Mouse (Mus musculus) adrenal gland, adult 2 months (tissue): ENCODE measurements at regions not wholly inside any gene's neighbourhood (a gene's known extent, or its start where the extent isn't known, plus 50 kb on each side); places are given as distances from the start of the nearest gene placed in this dataset.
"Not testable (repeated sequence)": the region's sequence is repeated elsewhere in the genome, so short reads cannot be mapped to it uniquely, and the experiment has no call there.

Source experiments
- DNase-seq: peaks from one replicate; pipeline ENCODE4 v3.0.0; 2021

DNA sequence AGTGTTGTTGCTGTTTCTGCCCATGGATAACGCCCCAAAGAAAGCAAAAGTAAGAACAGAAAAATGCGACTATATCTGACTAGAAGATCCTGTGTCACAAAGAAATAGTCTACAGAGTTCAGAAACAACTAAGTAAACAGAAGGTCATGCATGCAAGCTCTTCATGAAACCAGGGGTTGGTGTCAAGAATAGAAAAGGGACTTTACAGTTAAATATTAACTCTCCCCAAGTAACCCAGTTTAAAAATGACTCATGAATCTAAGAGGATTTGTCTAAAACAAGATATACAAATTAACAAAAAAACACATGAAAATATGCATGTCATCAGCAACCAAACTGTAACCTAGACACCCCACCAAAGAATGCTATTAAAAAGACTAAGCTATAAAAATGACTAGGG is 381.4 kb upstream of the Ptger4 start:
- no peak for DNase-seq

DNA sequence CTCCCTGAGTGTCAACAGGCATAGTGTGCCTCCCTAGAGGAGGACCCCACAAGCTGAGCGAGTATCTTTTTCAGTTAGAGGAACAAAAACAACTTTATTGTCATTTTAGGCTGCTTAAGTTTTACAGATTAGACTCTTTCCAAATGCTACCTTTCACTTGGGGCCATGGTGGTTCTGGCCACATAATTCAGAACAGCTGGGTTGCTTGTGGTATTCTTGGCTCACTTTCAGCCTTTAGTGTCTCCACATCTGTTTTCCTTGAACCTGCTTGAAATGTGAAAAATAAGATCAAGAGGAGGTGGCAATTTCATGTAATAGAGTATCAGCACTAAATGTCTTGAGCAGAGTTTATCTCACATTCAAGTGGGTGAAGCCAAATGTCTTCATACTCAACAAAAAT is 402.7 kb upstream of the Ptger4 start:
- no peak for DNase-seq

DNA sequence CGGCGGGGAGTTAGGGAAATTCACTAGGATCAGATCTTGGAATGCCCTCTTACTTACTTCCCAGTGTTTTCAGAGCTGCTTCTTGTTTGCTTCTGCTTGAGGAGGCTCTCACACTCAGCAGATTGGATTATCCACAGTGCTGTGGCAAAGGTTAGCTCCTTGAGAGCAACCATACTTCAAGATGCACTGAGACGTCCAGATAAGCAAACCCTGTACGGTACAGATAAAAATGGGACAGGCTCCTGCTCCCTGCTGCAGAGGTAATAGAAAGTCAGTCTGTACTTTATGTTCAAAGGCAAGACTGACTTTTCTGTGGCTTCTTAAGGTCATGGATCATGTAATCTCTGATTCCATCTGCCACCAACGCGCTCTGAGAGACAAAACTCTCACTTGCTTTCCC is 414.8 kb upstream of the Ptger4 start:
- no peak for DNase-seq

DNA sequence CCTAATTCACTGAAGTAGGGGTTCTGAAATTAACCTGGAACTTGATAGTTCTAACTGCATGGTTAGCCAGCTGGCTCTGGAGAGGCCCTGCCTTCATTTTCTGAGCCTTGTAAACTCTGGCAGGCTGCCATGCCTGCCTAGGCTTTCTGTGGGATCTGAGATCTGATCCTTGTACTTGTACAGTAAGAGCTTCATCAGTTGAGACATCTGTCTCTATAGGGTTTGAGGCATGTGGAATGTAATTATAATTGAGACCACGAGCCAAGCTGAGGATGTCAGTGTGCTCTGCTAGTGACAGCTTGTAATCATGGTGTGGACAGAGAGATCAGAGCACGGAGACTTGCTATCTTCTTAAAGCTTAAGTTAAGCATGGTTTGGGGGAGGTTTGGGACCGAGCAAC is 416.8 kb upstream of the Ptger4 start:
- DNase-seq, result no peak

DNA sequence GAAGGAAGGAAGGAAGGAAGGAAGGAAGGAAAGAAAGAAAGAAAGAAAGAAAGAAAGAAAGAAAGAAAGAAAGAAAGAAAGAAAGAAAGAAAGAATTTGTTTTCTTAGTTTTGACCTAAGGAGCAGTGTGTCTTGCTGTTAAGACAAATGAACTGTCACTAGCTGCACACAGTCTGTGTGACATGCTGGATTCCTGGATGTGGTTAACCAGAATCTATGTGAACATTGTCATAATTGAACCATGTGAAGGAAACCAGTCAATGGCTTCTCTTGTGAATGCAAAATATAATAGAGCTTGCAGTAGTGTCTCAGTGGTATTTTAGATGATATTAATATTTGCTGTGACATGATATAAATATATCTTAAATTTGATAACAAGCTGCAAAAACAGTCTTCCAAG is 427.8 kb upstream of the Ptger4 start:
- DNase-seq, result no peak

DNA sequence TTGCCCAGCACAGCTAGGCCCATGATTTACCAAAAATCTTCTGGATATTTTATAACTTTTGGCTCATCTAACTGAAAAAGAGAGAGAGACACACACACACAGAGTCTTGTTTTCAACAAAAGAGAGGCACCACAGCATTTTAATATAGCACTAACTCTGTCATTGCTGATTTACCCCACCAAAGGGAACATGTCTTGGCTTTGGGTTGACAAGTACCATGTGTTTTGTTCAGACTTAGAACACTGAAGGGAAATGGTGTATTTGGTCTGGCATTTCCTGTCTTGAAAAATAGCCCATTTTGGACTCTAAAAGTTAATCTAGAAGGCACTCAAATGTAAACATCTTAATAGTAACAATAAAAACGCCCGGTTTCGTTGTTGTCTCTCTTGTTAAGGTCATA is 432.7 kb upstream of the Ptger4 start:
- no peak for DNase-seq

DNA sequence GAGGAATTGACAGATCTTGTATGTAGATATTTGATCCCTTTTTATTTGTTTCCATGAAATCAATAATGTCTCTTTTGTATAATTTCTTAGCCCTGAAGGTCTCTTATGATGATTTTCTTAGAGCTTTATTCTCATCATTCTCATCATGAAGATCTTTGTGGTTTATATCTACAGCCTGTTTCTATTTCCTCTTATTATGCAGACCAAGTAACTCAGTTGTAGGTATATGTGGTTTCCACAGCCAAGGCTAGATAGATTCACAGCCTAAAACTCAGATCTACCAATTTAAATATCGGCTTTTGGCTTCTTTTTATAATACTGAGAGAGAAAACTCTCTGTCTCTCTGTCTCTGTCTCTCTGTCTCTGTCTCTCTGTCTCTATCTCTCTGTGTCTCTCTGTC is 449.8 kb upstream of the Ptger4 start:
- no peak for DNase-seq

DNA sequence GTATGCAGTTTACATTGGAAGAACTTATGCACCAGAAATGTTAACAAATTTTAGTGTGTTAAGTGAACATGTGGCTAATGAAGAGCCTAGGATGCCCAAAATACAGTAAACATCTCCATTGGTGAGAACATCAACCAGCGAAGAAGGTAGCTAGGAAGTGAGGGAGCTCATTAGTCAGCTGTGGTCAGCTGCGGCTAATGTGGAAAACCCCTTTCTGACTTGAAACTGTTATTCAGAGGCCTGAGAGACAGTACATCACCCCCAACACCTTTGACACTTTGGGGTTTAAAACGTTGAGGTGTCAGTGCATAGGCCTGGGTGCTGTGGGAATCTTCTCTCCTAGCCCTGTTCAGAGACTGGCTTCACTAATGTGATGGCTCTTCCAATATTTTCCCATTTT is 451.0 kb upstream of the Ptger4 start:
- no peak for DNase-seq

DNA sequence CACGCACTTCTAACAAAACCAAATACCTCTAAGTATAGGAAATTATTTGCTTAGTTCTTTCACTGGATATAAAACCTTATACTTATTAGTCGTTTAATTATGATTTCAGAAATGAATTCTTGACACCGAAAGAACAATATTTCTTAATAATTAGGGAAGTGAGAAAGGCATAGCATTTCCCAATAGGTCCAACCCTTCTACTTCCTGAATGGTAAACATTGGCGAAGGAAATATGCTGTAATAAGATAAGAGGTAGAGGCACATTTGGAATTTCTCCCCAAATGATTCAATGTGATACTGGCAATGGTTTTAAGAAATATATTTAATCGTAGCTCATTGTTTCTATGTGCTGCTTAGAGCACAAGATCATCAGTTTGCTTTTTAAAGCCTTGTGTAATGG is 464.5 kb upstream of the Ptger4 start:
- DNase-seq, result no peak

DNA sequence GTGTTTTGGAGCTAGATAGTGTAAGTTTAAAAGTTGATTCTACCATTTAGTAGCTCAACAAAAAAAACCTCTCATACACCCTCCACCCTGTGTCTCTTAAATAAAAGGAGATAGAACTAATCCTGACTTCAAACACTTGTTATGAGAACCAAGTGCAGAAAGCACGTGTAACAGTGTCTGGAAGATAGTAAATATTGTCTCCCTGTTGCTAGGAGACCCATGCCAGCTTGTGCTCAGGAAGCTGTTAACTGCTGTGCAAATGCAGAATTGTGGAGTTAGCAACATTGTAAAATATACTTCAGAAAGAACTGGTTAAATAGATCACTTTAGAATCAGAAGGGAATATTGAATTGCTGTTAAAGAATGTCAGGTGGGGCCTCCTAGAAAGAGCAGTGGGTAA is 496.7 kb upstream of the Ptger4 start:
- no peak for DNase-seq

DNA sequence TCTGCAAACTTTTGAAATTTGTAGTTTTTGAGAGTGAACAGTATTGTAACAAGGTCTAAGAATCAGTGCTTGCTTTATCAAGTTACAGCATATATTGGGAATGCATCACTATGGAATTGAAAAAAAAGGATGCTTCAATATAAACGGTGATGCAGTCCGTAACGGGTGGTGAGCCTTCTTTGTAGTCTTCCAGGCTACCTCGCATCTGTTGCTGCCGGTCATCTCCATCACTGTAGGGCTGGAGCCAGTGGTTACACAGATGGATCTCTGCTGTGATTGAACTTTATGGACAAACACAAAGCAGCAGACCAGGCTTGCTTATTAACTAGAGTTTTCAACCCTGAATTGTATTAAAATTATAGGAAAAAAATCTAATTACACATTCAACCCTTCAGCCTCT is 499.9 kb upstream of the Ptger4 start:
- no peak for DNase-seq

DNA sequence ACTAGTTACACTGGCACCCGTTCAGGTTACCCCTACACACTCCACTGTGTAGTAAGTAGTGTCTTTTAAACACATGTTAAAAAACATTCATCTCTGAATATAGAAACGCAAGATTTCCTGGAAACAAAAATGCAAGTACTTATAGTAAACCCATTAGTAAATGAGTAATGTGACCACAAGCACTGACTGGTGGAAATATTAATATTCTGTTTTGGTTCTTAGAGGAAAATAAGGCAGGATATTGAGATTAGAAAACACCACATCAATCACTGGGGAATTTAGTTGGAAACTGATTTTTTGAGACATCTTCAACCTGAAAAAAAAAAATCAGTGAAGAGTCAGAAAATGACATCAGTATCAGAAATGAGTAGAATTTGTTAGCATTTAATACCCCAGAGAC is 514.7 kb upstream of the Ptger4 start:
- DNase-seq, result no peak

DNA sequence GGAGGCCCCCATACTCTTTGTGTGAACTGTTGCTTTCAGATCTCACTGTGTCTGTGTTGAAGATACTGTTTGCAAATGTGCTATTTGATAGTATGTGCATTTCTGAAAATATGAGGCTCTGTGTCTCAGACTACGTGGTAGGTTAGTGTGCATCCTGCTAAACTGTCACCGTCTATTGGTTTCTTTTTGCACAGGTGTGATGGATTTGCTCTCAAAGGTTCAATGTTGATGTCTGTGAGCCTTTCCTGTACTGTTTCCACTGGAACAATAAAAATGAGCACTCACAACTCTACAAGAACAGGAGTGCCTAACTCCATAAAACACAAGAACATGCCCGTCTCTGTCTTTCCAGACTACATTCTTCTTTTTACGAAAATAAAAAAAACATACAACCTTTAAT is 518.2 kb upstream of the Ptger4 start:
- no peak for DNase-seq

DNA sequence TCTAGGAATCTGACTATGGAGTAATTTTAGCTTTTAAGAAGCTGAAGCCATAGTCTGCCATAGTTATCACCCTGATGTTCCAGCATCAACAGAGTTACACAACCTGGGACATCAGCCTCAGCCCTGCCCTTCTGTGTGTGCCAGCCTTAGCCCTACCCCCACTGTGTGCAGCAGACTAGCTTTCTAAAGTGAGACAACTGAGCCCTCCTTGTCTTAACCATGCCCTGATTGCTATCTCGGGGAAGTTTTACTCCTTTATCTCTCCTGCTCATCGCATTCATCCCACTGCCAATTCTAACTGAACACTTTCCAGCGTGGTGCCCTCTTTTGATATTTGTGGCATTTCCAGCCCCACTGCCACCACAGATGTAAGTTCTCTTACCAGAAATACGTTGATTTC is 522.5 kb upstream of the Dab2 start:
- no peak for DNase-seq

DNA sequence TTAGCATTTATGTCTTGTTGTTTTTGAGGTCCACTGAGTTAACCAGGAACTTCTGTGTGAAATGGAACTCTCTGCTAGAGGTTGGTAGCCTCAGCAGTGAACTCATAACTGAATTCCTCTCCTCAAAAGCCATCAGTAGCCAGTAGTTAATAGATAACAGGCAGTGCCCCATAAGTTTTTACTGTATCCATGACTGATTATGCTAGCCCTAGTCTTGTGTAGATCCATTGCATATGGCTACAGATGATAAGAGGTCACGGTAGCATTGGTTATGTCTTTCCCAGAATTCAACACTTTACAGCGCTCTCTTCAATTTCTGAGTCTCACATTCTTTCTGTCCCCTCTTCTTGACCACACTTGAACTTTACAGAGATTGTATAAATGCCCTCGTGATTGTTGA is 499.7 kb upstream of the Dab2 start:
- DNase-seq, result no peak

DNA sequence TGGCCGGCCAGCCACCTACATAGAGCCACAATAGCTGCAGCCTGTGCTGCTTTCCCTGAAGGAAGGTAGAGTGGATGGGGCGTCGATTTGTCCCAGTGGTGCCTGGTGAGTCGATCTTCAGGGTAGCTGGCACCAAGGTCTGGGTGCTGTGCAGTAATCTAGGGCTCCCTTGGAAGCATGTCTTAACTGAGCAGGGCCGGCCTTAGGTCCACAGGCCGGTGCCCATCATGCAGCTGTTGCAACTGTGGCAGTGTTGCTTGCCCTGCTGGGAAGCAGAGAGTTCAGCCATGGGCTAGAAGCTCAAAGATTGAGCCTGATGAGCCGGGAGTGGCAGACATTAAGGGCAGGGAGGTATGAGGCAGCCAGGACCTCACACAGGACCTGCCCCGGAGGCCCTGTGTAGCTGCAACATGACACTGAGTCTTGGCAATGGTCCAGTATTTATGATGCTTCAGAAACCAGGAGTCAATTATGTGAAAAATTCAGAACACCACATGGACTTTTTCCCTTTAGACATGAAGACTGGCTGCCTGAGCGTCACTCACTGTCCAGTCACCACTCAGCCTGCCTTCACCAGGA is 488.3 kb upstream of the Dab2 start:
- no peak for DNase-seq

DNA sequence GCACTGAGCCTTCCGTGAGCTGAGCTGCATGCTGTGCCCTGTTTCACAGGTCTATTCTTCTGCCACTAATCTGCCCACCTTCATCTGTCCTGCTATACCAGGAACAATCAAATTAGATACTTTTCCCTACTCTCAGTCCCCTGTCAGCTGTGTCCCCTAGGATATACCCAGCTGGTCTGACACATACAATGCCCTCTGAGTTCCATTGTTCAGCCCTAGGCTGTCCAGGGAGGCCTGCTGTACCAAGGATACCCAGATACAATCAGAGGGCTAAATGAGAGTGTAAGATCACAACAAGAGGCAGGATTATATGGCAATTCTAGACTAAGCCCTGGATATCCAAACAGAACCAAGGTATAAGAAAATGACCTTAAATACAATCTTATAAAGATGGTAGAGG is 487.6 kb upstream of the Dab2 start:
- no peak for DNase-seq

DNA sequence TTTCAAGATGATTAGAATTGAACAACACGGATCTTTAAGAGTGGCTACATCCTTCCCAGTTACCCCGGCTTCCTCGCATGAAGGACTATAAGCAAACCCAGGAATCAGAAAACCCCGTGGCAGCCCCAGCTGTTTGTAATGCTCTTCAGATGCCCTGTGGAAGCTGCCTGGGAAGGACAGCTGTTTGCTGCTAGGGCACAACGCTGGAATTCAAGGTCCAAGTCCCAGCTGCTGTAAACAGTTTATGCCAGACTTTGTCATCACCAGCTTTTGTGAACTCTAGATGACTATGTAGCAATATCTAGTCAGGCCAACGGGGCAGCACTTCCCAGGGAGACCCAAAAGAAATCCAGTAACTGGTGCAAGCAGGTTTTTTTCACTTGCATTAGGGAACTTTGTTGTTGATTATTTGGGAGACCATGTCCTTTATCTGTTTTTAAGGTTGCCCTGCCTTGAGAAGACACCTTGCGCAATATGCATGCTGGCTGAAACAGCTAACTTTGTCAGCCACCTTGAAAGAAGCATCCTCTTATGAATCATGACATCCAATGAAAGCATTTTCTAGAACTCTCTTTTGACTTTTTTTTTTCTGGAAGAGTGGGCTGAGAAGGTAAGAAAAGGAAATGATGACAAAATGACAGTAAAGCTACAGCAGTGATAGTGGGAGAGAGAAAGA is 481.5 kb upstream of the Dab2 start:
- DNase-seq, result no peak

DNA sequence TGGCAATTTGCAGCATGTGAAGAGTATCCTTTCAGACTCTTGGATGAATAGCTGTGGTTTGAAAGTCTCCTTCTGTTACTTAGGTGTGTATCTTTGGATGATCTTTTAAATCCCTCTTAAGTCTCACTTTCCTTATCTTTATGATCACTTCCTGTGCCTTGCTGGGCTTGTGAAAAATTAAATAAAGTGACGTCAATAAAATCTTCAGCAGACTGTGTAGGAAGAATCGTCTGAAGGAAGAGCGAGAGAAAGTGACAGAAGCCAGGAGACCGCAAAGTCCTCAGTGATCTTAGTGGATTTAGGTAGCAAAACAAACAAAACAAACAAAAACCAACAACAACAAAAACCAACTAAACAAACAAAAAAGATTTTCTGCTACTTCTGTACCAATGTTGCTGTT is 459.6 kb upstream of the Dab2 start:
- no peak for DNase-seq

DNA sequence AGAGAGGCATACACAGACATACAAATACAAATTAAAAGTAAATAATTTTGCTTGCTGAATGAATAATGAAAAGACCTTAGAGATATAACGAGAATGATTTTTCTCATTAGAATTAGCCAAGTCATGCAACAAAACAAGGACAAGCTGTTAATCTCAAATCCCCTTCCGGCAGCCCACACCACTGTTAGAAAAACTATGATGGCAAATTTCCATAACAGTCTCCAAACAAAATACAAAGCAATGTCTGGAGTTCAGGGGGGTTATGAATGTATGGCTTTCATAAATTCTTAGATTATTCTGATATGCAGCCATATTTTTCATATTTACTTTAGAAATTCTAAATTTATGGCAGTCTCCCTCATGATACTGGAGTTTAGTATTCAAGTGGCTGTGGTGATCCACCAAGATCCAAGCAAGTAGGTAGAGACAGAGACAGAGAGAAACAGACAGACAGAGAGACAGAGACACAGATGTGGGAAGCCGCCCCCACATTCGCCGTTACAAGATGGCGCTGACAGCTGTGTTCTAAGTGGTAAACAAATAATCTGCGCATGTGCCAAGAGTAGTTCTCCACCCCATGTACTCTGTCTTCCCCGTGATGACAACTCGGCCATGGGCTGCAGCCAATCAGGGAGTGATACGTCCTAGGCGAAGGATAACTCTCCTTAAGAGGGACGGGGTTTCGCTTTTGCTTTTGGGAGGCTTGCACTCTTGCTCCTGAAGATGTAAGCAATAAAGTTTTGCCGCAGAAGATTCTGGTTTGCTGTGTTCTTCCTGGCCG is 458.0 kb upstream of the Dab2 start:
- not testable (repeated sequence) for DNase-seq

DNA sequence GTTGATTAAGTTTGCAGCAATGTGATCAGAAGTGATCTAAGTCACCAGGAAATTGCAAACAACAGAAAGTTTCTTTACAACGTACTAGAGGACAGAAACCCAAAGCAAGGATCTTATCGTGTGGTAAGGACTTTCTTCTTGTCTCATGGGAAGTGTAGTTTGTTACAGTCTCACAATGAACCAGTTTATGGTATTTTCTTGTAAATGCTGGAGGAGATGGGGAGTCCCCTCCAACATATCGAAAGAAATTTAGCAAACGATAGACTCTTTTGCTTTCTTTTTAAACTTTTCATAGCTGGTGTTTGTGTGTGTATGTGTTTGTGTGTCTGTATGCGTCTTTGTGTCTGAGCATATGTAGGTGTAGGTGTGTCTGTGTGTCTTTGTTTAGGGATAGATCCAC is 453.0 kb upstream of the Dab2 start:
- no peak for DNase-seq

DNA sequence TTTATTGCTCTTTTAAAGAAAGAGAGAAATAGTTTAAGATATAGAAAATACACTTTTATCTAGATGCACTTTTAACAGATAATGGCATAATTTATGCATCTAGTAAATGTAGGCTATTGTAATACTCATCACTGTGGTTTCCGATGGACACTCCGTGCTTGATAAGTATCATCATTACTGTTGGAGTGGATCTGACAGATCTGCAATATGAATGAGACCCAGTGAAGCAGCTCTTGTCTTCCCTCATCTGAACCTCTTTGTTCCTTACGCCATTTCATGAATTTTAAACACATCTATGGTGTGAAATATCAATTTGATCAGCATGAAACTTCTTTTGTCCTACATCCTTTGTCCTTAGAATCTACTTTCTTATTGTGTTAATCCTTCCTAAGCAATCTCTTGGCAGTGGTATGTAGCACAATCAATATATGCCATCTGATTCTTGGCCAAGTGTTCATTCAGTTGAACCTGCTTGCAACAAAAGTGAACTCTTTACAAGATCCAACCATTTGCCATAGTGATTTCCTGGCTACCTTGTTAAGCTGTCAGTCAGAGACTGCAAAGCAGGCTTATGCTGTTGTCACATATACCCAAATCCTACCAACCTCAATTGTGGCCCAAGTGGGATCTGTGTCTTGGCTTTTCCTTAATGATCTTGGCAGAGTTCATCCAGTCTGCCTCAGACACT is 452.0 kb upstream of the Dab2 start:
- no peak for DNase-seq

DNA sequence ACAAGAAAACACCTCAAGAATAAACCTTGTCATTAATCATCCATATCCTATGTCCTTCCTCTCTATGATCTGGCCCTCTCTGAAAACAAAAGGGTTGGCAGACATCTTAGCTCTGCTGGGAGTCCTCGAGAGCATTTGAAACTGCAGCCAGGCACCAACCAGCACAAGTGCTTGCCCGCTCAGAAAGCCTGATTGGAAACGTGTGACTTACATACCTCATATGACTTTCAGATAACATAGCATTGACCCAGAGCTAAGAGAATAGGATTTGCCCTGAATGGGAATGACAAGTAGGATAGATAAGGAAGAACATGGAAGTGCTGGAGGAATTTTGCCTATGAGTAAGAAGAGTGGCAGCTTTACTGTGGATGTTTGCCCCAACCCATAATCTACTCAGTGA is 447.1 kb upstream of the Dab2 start:
- DNase-seq, result no peak
